Mouse (Mus musculus) lung, adult 2 months (tissue): ENCODE results near the gene Trim2.

ENCODE experiments used
- CTCF ChIP-seq: fragments of 200-500 bp; IDR thresholded peaks from 2 replicates; pipeline ENCODE4 v1.5.1; 2011; ENCODE audit warnings: mild to moderate bottlenecking, low read length, control low read depth; ENCODE audit not compliant: insufficient read depth
- POLR2A ChIP-seq: fragments of 200-500 bp; IDR thresholded peaks from 2 replicates; pipeline ENCODE4 v1.6.1; 2011; ENCODE audit warnings: low read depth, mild to moderate bottlenecking, control low read depth, low read length, borderline replicate concordance; ENCODE audit errors: extremely low read depth

DNA sequence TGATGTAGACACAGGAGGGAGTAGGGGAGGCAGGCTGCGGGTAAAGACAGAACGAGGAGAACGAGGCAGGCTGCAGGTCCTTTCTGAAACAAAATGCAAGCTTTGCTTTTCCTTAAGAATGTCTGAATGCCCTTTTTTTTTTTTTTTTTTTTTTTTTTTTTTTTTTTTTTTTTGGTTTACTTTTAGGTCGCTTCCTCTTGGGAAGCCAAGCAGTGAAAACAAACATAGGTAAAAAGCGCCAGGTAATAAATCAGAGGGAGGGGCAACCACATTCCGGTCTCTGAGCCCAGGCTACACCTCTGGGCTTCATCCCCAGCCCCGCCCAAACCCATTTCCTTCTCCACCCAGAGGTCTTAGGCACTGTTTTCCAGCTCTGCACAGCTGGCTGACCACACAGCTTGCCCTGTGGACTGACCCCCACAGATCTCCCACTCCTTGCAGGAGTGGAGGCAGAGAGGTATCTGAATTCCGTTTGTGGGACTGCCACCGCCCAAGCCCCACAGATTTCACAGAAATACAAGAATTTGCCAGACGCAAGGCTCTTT is 117.0 kb downstream of the Trim2 start:
- TF ChIP-seq POLR2A = no peak
- TF ChIP-seq CTCF = no peak
